Mouse (Mus musculus) layer of hippocampus, adult 9-11 months (tissue): ENCODE measurements around the gene Olfr488.
"Not testable (repeated sequence)": the region's sequence is repeated elsewhere in the genome, so short reads cannot be mapped to it uniquely, and the experiment has no call there.

Experiments
- DNase-seq: peaks from one replicate; pipeline ENCODE4 v3.0.0; 2022

Gene Olfr488

DNA sequence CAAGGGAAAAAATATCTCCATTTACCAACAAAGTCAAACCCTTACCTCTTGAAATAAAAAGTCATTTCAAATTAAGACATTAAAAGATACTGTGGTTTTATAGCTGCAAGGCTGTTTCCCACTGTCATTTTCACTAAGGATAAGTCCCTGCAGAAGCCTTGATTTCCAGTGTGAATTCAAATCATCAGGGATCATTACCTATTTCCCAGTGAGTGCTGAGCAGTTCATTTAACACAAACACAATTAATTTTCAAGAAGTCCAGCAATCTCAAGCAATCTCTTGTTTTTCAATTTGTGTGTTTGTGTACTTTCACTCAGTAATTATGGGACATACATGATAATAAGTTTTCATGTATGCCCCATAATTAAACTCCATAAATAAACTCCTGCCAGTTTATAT is at the start of gene Olfr488:
Gene Olfr488, minus strand, starts transcription at position 101 of the 400 bp plus-strand sequence.
- DNase-seq: no peak

DNA sequence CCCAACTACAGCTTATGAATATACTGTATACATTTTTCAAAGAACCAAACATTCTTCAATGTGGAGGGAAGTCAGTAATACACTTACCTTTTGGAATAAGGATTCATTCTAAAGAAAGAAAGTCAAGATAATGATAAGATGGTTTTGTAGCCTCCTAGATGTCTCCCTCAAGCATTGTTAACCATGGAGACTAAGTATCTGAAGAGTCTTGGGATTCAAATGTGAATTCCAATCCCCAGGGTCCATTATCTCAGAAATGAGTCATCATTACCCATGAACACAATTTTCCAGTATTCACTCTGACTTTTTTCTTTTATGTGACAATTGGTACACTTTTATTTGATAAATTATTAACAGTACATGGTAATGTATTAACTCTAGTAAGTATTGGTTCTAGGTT is 30.7 kb upstream of the Olfr488 start, which contains the start of gene Olfr490:
Gene Olfr490, minus strand, starts transcription at position 101 of the 400 bp plus-strand sequence.
- DNase-seq: no peak

DNA sequence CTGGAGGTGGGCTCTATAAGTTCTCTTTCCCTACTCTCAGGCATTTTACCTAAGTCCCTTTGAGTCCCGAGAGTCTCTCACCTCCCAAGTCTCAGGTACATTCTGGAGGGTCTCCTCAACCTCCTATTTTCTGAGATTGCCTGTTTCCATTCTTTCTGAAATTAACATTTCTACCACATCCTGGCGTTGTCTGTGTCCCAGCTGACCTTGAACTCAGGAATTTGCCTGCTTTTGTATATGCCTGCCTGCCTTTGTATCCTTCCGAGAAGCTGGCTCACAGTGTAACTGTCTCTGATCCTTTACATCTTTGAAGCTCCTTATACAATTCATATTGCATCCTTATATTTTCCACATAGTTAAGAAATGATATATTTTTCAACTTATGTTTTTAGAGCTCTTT is 24.6 kb downstream of the Olfr488 start:
- no peak for DNase-seq

DNA sequence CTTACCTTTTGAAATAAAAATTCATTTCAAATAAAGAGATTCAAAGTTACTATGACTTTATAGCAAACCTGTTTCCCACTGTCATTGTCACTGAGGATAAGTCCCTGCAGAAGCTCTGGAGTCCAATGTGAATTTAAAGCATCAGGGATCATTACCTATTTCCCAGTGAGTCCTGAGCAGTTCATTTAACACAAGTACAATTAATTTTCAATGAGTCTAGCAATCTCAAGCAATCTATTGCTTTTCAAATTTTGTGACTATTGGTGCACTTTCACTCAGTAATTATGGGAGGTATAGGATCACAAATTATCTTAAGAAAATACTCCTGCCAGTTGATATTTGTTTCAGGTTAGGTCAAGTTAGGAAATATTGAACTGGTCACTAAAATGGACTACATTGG is 43.6 kb downstream of the Olfr488 start, which contains the start of gene Olfr487:
Gene Olfr487, minus strand, starts transcription at position 101 of the 400 bp plus-strand sequence.
- DNase-seq: not testable (repeated sequence)
